Mouse (Mus musculus): Measurements from ENCODE around the gene Gm10778.
A peak's percentile ranks its signal among the peaks of the same experiment; 100 is the strongest.

Gm10778 gene

DNA sequence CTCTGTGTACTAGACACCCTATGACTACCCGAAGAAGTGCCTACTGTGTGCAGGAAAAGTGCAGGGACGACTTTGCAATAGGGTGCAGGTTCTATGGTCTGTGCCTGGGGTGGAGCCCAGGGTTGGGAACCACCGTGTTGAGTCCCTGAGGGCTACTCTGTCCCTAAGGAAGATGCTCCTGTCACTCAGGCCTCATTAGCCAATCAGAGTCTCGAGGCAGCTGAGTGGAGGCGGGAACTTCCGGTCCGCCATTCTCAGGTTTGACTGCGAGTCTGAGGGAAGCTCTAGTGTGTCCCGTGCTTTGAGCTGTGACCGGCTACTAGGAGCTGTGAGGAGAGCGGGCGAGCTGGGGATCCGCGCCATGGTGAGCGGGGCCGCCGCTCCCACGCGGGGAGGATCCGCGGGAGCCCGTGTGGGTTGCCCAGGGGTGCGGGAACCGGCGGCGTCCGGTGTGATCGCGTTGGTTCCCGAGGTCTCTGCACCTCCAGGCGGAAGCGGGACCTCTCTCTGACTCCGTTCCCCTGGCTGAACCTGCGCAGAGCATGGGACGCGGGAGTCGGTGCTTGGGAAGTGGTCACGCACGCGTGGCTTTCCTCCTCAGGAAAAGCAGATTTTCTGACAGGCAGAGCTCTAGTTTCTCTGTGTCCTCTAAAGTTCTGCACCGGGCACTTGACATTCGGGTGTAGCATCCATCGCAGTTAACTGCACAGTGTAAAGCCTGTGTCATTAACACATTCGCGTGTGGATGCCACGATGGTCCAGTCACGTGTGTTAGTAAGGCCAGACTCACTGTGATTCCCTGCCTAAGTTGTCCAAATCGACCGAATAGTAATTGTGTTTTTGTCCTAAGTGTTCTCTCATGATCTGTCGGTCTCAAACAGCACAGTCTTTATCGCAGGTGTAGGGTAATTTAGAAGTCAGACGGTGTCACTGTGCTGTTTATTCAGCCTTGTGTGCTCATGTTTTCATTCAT is at the start of gene Gm10778:
Gene Gm10778, plus strand, starts transcription at position 257 of the 973 bp plus-strand sequence.
- peak; percentile 97 for DNase-seq (ENCODE audit: low read depth, low spot score)

DNA sequence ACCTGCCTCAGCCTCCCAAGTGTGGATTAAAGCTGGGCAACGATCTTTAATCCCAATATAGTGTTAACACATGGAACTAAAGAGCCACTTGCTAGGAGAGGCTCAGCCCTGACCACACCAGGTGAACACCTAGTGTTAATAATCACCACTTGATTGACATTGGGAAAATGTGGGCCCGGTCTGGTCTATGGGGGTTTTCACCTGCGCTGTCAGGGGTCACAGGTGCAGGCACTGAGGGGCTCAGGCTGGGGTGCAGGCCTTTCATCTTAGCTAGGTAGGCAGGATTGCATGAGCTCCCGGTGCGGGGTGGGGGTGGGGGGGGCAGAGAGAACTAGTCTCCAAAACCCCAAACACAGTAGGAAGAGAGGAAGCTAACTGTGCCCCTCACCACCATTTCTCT is 49.2 kb upstream of the Gm10778 start:
- DNase-seq (ENCODE audit: low read depth, low spot score), result no peak

DNA sequence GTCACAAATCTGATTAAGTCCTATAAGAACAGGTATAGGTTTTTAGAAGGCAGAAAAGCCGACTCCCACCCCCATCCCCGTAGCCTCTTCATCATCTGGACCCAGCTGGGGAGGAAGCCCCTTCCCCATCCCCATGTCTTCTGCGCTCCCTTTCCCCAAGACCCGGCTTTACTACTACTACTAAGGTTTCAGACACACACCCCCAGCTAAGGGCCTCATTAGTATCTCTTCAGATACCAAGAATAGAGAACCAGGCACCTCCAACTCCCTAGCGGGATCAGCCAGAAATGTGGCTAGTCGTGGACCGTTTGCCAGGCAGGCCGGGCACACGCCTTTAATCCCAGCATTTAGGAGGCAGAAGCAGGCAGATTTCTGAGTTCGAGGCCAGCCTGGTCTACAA is 48.8 kb upstream of the Gm10778 start:
- no peak for DNase-seq (ENCODE audit: low read depth, low spot score)

GRCm38 (mm10) chr10:81600738-81601203 is 48.1 kb upstream of the Gm10778 start, which contains the start of gene Tle6:
Gene Tle6, minus strand, starts transcription at chr10:81601073.
- peak; percentile 97 for DNase-seq (ENCODE audit: low read depth, low spot score)

DNA sequence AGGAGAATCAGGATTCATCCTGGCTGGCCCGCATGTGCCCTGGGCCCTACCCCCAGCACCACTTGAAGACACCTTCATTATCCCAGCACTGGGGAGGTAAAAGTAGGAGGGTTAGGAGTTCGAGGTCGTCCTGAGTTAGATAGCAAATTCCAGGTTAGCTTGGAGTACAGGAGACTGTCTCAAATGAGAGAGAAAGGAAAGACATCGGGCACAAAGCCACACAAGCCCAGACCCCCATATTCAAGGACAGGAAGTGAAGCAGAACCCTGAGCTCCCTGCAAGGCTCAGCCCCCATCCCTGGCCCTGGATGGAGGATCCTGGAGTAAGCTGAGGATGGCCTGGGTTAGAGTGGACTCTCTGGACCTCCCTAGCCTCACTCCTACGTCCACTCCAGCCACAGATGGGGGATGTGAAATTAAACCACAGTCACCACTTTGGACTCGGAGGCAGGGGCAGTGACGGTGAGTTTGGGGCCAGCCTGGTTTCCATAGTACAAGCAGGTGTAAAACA is 47.4 kb upstream of the Gm10778 start:
- DNase-seq (ENCODE audit: low read depth, low spot score), result no peak

DNA sequence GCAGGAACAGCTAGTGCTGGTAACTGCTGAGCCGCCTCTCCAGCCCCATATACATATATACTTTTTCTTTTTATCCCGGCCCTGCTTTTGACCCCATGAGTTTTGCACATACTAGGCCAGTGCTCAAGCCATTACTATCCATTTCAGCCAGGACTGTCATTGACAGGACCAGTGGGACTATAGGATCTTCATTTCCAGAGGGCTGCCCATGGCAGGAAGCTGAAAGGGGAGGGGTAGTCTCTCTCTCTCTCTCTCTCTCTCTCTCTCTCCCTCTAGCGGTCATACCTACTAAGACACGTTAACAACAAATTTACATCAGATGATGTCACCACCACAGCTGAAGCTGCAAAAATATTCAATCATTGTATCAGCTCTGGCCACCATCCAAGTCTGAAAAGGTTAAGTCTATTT is 46.1 kb upstream of the Gm10778 start:
- DNase-seq (ENCODE audit: low read depth, low spot score), result peak; percentile 86

- no peak for DNase-seq (ENCODE audit: low read depth, low spot score)
Measured at GRCm38 (mm10) chr10:81604019-81604967, 44.6 kb upstream of the Gm10778 start.

DNA sequence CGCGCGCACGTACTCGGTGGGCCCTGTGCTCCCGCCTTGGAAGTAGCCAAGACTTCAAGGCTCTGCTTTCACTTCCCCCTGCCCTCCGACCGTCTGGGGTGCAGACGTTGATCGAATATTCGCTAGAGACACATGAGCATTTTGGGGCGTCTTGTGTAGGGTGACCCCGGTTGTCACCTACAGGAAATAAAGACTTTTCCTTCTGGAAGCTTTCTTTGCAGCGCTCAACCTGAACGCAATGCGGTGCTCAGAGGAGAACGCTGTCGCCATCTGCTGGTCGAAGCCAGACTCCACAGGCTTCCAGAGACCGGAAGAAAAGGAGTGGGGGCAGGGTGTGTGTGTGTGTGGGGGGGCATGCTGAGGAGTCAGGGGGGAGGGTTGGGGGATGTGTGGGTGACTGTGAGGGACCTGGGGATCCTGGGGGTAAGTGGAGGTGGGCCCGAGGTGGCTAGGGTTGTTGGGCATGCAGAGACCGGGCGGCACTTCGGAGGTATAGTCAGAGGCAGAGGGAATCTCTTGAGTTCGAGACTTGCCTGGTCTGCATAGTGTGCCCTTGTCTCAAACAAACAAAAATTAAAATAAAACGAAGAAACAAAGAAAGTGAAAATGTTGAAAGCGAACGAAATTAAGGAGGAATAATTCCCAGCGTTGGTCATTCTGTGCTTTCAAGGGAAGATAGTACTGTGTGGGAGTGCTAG is 43.7 kb upstream of the Gm10778 start:
- peak; percentile 96 for DNase-seq (ENCODE audit: low read depth, low spot score)

GRCm38 (mm10) chr10:81605666-81605973 is 43.2 kb upstream of the Gm10778 start:
- no peak for DNase-seq (ENCODE audit: low read depth, low spot score)

- DNase-seq (ENCODE audit: low read depth, low spot score), result peak; percentile 100
Measured at GRCm38 (mm10) chr10:81605974-81606751, 42.7 kb upstream of the Gm10778 start, which contains the start of gene BC025920. Gene BC025920, plus strand, starts transcription at chr10:81606270.

DNA sequence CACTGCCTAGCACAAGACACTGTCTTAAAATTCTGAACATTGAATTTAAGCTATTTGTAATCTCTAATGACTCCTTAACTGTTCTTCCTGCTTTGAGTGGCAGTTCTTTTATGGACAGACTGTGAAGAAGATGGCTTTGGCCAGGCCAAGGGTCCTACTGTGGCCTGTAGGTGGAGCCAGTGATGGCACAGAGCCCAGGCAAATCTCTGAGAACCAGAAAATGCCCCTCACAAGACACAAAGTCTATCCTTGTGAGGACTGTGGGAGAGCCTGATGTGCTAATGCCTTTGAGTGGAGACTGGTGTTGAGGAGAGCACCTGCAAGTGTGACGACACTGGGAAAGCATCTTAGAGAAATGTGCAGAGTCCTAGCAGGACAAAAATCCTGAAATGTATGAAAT is 40.6 kb upstream of the Gm10778 start:
- DNase-seq (ENCODE audit: low read depth, low spot score), result no peak

DNA sequence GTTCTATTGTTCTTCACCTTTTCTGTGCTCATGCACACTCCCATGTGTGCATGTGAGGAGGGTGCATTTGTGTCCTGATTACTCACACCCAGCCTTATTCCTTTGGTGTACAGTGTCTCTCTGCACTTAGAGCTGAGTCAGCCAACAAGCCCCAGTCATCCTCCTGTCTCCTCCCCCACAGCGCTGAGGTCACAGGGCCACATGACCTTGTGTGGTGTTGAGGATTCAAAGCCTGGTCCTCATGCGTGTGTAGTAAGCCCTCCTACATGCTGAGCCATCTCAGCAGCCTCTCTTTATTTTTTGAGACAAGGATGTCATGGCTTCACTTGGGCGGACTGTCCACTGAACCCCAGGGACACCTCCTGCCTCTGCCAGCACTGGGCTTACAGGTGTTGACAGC is 36.1 kb upstream of the Gm10778 start:
- DNase-seq (ENCODE audit: low read depth, low spot score), result peak; percentile 42

DNA sequence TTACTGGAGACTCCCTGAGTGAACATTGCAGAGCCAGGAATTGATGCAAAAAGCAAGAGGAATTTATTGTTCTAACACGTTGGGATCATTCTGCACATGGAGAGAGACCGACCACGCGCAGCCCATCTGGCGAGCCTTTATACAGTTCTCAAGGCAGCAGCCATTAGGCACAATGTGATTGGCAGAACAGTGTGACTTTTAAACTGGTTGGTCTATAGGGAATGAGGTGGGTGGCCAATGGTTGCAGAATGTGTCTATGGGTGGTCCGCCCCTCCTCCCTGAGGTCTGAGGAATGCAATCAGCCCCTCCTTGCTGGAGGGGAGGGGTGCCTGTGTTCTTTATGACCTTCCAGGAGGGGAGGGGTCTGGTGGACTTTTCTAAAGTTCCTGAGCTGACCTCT is 33.4 kb upstream of the Gm10778 start:
- DNase-seq (ENCODE audit: low read depth, low spot score), result peak; percentile 46

- no peak for DNase-seq (ENCODE audit: low read depth, low spot score)
Measured at GRCm38 (mm10) chr10:81619976-81620375, 28.9 kb upstream of the Gm10778 start.

DNA sequence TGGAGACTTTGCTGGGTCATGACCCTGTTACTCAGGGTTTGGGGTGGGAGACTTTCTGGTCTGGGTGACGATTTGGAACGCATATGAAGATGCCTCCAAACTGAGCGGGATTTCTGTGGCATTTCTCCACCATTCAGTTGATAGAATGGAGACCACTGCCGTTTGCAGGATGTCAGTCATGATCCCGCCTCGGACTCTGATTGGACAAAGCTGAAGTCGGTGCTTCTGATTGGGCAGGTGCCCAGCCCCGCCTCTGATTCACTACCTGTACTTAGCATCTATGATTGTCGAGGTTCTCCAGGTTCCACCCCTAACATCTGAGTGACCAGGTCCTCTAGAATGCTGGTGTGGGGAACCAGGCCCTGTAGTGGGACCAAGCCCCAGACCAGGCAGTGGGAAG is 28.1 kb upstream of the Gm10778 start:
- no peak for DNase-seq (ENCODE audit: low read depth, low spot score)

DNA sequence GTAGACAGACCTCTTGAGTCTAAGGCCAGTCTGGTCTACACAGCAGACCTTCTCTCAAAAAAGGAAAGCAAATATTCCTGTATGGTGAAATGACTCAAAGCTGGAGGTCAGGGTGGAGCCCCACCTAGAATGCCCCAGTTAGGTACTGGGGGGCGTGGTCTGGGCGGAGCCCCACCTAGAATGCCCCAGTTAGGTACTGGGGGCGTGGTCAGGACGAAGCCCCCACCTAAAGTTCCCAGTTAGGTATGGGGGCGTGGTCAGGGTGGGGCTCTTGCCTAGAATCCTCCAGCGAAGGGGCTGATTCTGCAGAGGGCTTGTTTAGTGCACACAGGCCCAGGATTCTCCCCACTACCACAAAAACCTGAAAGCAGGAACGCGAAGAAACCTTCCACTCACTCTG is 25.4 kb upstream of the Gm10778 start:
- no peak for DNase-seq (ENCODE audit: low read depth, low spot score)

- DNase-seq (ENCODE audit: low read depth, low spot score), result no peak
Measured at GRCm38 (mm10) chr10:81626101-81626993, 22.5 kb upstream of the Gm10778 start.

DNA sequence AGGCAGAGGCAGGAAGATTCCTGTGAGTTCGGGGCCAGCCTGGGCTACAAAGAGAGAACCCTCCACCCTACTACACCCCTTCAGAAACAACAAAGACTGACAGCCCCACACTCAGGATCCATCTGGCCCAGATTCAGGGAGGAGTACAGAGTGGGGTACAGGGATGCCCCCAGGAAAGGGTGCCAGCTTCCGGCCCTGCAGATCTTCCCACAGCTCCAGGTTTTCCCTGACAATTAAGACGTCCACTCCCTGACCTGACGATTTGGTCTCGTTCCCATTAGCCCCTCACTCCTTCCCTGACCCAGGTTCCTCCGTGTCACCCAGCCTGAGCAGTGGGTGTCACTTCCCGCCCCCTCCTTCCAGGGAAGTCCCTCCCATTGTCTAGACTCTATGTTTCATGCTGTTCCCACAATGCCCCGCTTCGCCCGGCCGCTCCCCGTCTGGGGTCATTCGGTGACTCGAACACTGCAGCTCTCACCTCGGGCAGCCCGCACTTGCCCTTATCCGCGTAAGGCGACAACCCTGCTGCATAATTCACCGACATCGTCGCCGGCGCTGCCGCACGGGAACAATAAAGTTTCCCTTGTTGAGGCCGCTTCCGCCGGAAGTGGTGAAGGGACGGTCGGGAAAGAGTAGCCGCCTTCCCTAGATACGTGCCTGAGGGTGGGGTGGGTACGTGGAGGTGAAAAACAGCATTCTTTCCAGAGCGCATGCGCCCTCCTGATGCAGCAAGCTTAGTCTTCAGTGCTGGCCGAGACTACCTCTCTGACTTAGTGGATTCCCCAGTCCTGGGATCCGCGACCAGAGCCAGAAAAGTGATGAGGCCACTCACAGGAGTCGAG is 21.6 kb upstream of the Gm10778 start, which contains the start of gene Sirt6:
Gene Sirt6, minus strand, starts transcription at position 804 of the 842 bp plus-strand sequence.
- peak; percentile 99 for DNase-seq (ENCODE audit: low read depth, low spot score)
